Mouse (Mus musculus): ENCODE data around the gene 1700017D01Rik. TPM values are rescaled to one million over a fixed set of nuclear protein-coding genes. Genes with fewer than 3 reads are reported as not detected.

1700017D01Rik gene
- polyA plus RNA-seq, 1 experiment from 2014 or later, result not detected

- Histone ChIP-seq H3K9ac (no peak overlapping the region), H3K4me1 (0 out of 2 replicates have a peak, but pooled peaks cover 2% of the 10 kb centered on the region), H3K9me3 (no peaks in the 10 kb centered on the region), H3K4me2 (no peak overlapping the region), H3K27me3 (replicated peaks) (no peaks in the 10 kb centered on the region; the same call in 1 of the 2 replicates), H3K4me3 (no peak overlapping the region), H3K27ac (replicated peaks) (no peak overlapping the region), H3K36me3 (no peaks in the 10 kb centered on the region)
- 72% methylated on average over 6 of the region's 6 CpGs for WGBS
- no peak for ATAC-seq (ENCODE audit: extremely low read depth, insufficient number of reproducible peaks, low FRiP score, low TSS enrichment)
Observed at GRCm38 (mm10) chr19:11048009-11048408, 82.7 kb downstream of the 1700017D01Rik start.

Other genes with a start within 250 kb of the 1700017D01Rik start
- gene Tmem109, start 248.9 kb downstream of the 1700017D01Rik start, polyA plus RNA-seq (2015; fragmentation: Nextera tagmentation; extraction: Ambion mirVana), result 84.7 and 87.1 TPM in 2 replicates
- 30.3 TPM in 2 replicates for gene Prpf19, start 235.6 kb downstream of the 1700017D01Rik start, polyA plus RNA-seq (2015; fragmentation: Nextera tagmentation; extraction: Ambion mirVana)
- 0.08 TPM in 1 of 2 replicates, not detected in the other for gene Zp1, start 210.2 kb downstream of the 1700017D01Rik start, polyA plus RNA-seq (2015; fragmentation: Nextera tagmentation; extraction: Ambion mirVana)
- 0.11 TPM in 1 of 2 replicates, not detected in the other for gene Ptgdr2, start 193.7 kb downstream of the 1700017D01Rik start, polyA plus RNA-seq (2015; fragmentation: Nextera tagmentation; extraction: Ambion mirVana)
- gene Ccdc86, start 181.6 kb downstream of the 1700017D01Rik start, polyA plus RNA-seq (2015; fragmentation: Nextera tagmentation; extraction: Ambion mirVana), result 18.8 and 19.9 TPM in 2 replicates
- gene Ms4a10, start 156.2 kb downstream of the 1700017D01Rik start, polyA plus RNA-seq (2015; fragmentation: Nextera tagmentation; extraction: Ambion mirVana), result 0.15 TPM in 1 of 2 replicates, not detected in the other
- not detected in 2 replicates for gene Ms4a15, start 137.6 kb downstream of the 1700017D01Rik start, polyA plus RNA-seq (2015; fragmentation: Nextera tagmentation; extraction: Ambion mirVana)
- not detected in 2 replicates for gene Ms4a18, start 112.8 kb downstream of the 1700017D01Rik start, polyA plus RNA-seq (2015; fragmentation: Nextera tagmentation; extraction: Ambion mirVana)
- 0.21 TPM in 1 of 2 replicates, not detected in the other for gene Ms4a8a, start 49.8 kb downstream of the 1700017D01Rik start, polyA plus RNA-seq (2015; fragmentation: Nextera tagmentation; extraction: Ambion mirVana)
- not detected in 2 replicates for gene 1700025F22Rik, start 34.4 kb upstream of the 1700017D01Rik start, polyA plus RNA-seq (2015; fragmentation: Nextera tagmentation; extraction: Ambion mirVana)
- not detected in 2 replicates for gene Ms4a13, start 65.9 kb upstream of the 1700017D01Rik start, polyA plus RNA-seq (2015; fragmentation: Nextera tagmentation; extraction: Ambion mirVana)
- not detected in 2 replicates for gene Ms4a12, start 101.6 kb upstream of the 1700017D01Rik start, polyA plus RNA-seq (2015; fragmentation: Nextera tagmentation; extraction: Ambion mirVana)
- not detected in 2 replicates for gene Ms4a1, start 135.4 kb upstream of the 1700017D01Rik start, polyA plus RNA-seq (2015; fragmentation: Nextera tagmentation; extraction: Ambion mirVana)
- gene Ms4a5, start 153.0 kb upstream of the 1700017D01Rik start, polyA plus RNA-seq (2015; fragmentation: Nextera tagmentation; extraction: Ambion mirVana), result not detected in 2 replicates
- 0.05 TPM in 1 of 2 replicates, not detected in the other for gene Ms4a14, start 183.6 kb upstream of the 1700017D01Rik start, polyA plus RNA-seq (2015; fragmentation: Nextera tagmentation; extraction: Ambion mirVana)
- 2.7 and 3.6 TPM in 2 replicates for gene Ms4a7, start 205.3 kb upstream of the 1700017D01Rik start, polyA plus RNA-seq (2015; fragmentation: Nextera tagmentation; extraction: Ambion mirVana)
- gene Ms4a4a, start 244.6 kb upstream of the 1700017D01Rik start, polyA plus RNA-seq (2015; fragmentation: Nextera tagmentation; extraction: Ambion mirVana), result 2.8 and 4.2 TPM in 2 replicates

Data from heart, embryonic 13.5 days (tissue).